Mouse (Mus musculus) MEL (cell line): Measurements from ENCODE around the gene Mettl26. TPM values are rescaled to one million over a fixed set of nuclear protein-coding genes. Genes with fewer than 3 reads are reported as not detected.
A peak's percentile ranks its signal among the peaks of the same experiment; 100 is the strongest.

Experiments
- DNase-seq: peaks from one replicate; pipeline ENCODE4 v3.0.0; 2011; ENCODE audit warnings: low read depth, low spot score
- H3K27ac ChIP-seq: 2 replicates; pipeline ENCODE4 v1.5.1; 2012; ENCODE audit warnings: low read depth, mild to moderate bottlenecking, control low read depth, low read length, moderate library complexity; ENCODE audit not compliant: control insufficient read depth
- H3K27me3 ChIP-seq, 2 experiments: fragments of 150-350 bp in 1 of 2; sonication (generic) in 1 of 2; 2 replicates each; pipeline ENCODE4 v1.6.1; 2012; ENCODE audit warnings: low read length in 2 of 2, mild to moderate bottlenecking in 2 of 2, improper control_type of control experiment in 1 of 2, moderate library complexity in 1 of 2; ENCODE audit not compliant: insufficient read depth in 2 of 2, control insufficient read depth in 1 of 2
- H3K36me3 ChIP-seq, 2 experiments: 2 replicates each; pipeline ENCODE4 v1.6.1; 2012 to 2014; ENCODE audit warnings: low read length in 2 of 2, improper control_type of control experiment in 1 of 2, inconsistent platforms in 1 of 2, mild to moderate bottlenecking in 1 of 2; ENCODE audit not compliant: insufficient read depth in 2 of 2, control insufficient read depth in 1 of 2
- H3K4me1 ChIP-seq, 2 experiments: fragments of 150-350 bp in 1 of 2; sonication (generic) in 1 of 2; 2 replicates each; pipeline ENCODE4 v1.6.1; 2012; ENCODE audit warnings: low read length in 2 of 2, improper control_type of control experiment in 1 of 2, mild to moderate bottlenecking in 1 of 2; ENCODE audit not compliant: insufficient read depth in 2 of 2, control insufficient read depth in 1 of 2
- H3K4me3 ChIP-seq, 2 experiments: fragments of 150-350 bp in 1 of 2; sonication (generic) in 1 of 2; 2 replicates each; pipeline ENCODE4 v1.5.1; 2012; ENCODE audit warnings: low read depth in 2 of 2, low read length in 2 of 2, mild to moderate bottlenecking in 2 of 2, moderate library complexity in 2 of 2, control low read depth in 1 of 2, improper control_type of control experiment in 1 of 2; ENCODE audit not compliant: control insufficient read depth in 1 of 2, insufficient read depth in 1 of 2
- H3K79me2 ChIP-seq: 2 replicates; pipeline ENCODE4 v1.6.1; 2012; ENCODE audit warnings: mild to moderate bottlenecking, low read length, moderate library complexity; ENCODE audit not compliant: control insufficient read depth, poor library complexity, insufficient read depth
- H3K9ac ChIP-seq: 2 replicates; pipeline ENCODE4 v1.6.1; 2012; ENCODE audit warnings: low read depth, mild to moderate bottlenecking, control low read depth, low read length, moderate library complexity; ENCODE audit not compliant: control insufficient read depth, poor library complexity, severe bottlenecking
- H3K9me3 ChIP-seq: fragments of 150-350 bp; sonication (generic); replicated peaks from 2 replicates; pipeline ENCODE4 v1.6.1; 2012; ENCODE audit warnings: mild to moderate bottlenecking, low read length, improper control_type of control experiment, moderate library complexity; ENCODE audit not compliant: insufficient read depth
- BHLHE40 ChIP-seq: IDR thresholded peaks from 2 replicates; pipeline ENCODE4 v1.6.1; 2012; ENCODE audit warnings: low read depth, mild to moderate bottlenecking, inconsistent platforms, low read length, improper control_type of control experiment, borderline replicate concordance
- CHD1 ChIP-seq: IDR thresholded peaks from 2 replicates; pipeline ENCODE4 v1.6.1; 2012; ENCODE audit warnings: low read depth, mild to moderate bottlenecking, inconsistent platforms, low read length, improper control_type of control experiment
- CHD2 ChIP-seq: IDR thresholded peaks from 2 replicates; pipeline ENCODE4 v1.6.1; 2011; ENCODE audit warnings: low read length, improper control_type of control experiment
- CTCF ChIP-seq, 3 experiments: IDR thresholded peaks in 2 of 3; conservative IDR thresholded peaks in 1 of 3; 2 replicates each; pipeline ENCODE4 v1.5.1; 2011 to 2012; ENCODE audit warnings: low read length in 3 of 3, low read depth in 2 of 3, mild to moderate bottlenecking in 2 of 3, improper control_type of control experiment in 1 of 3, inconsistent platforms in 1 of 3, mixed read lengths in 1 of 3, moderate library complexity in 1 of 3; ENCODE audit not compliant: control insufficient read depth in 1 of 3, insufficient read depth in 1 of 3, poor library complexity in 1 of 3, severe bottlenecking in 1 of 3
- E2F4 ChIP-seq: IDR thresholded peaks from 2 replicates; pipeline ENCODE4 v1.6.1; 2011; ENCODE audit warnings: low read depth, low read length, improper control_type of control experiment, borderline replicate concordance
- ELF1 ChIP-seq: IDR thresholded peaks from 2 replicates; pipeline ENCODE4 v1.6.1; 2014; ENCODE audit warnings: low read depth, mild to moderate bottlenecking, inconsistent platforms, low read length, improper control_type of control experiment, moderate library complexity
- ETS1 ChIP-seq: IDR thresholded peaks from 2 replicates; pipeline ENCODE4 v1.6.1; 2012; ENCODE audit warnings: low read depth, mild to moderate bottlenecking, inconsistent platforms, low read length, improper control_type of control experiment, moderate library complexity
- GABPA ChIP-seq: IDR thresholded peaks from 2 replicates; pipeline ENCODE4 v1.6.1; 2012; ENCODE audit warnings: low read depth, mild to moderate bottlenecking, inconsistent platforms, low read length, improper control_type of control experiment, moderate library complexity
- GATA1 ChIP-seq: IDR thresholded peaks from 2 replicates; pipeline ENCODE4 v1.6.1; 2011; ENCODE audit warnings: low read depth, low read length, improper control_type of control experiment
- HCFC1 ChIP-seq: IDR thresholded peaks from 2 replicates; pipeline ENCODE4 v1.6.1; 2012; ENCODE audit warnings: low read depth, mild to moderate bottlenecking, inconsistent platforms, low read length, improper control_type of control experiment, moderate library complexity
- JUND ChIP-seq: IDR thresholded peaks from 2 replicates; pipeline ENCODE4 v1.6.1; 2011; ENCODE audit warnings: low read depth, mild to moderate bottlenecking, improper control_type of control experiment, low read length
- KAT2A ChIP-seq: conservative IDR thresholded peaks from 2 replicates; pipeline ENCODE4 v1.6.1; 2012; ENCODE audit warnings: low read depth, low read length, improper control_type of control experiment, inconsistent platforms
- MAFK ChIP-seq: IDR thresholded peaks from 2 replicates; pipeline ENCODE4 v1.6.1; 2011; ENCODE audit warnings: low read depth, mild to moderate bottlenecking, low read length, improper control_type of control experiment, borderline replicate concordance
- MAZ ChIP-seq: IDR thresholded peaks from 2 replicates; pipeline ENCODE4 v1.6.1; 2012; ENCODE audit warnings: low read depth, mild to moderate bottlenecking, inconsistent platforms, low read length, improper control_type of control experiment
- MEF2A ChIP-seq: IDR thresholded peaks from 2 replicates; pipeline ENCODE4 v1.6.1; 2014; ENCODE audit warnings: low read depth, mild to moderate bottlenecking, inconsistent platforms, low read length, improper control_type of control experiment; ENCODE audit not compliant: poor library complexity, insufficient replicate concordance, severe bottlenecking; ENCODE audit errors: extremely low read depth
- MYB ChIP-seq: IDR thresholded peaks from 2 replicates; pipeline ENCODE4 v1.6.1; 2011; ENCODE audit warnings: mild to moderate bottlenecking, low read depth, low read length, improper control_type of control experiment
- MYC ChIP-seq: IDR thresholded peaks from 2 replicates; pipeline ENCODE4 v1.6.1; 2011; ENCODE audit warnings: low read depth, mild to moderate bottlenecking, low read length, improper control_type of control experiment, moderate library complexity
- NELFE ChIP-seq: IDR thresholded peaks from 2 replicates; pipeline ENCODE4 v1.6.1; 2011; ENCODE audit warnings: low read depth, low read length, improper control_type of control experiment
- NRF1 ChIP-seq: IDR thresholded peaks from 2 replicates; pipeline ENCODE4 v1.6.1; 2014; ENCODE audit warnings: low read depth, mild to moderate bottlenecking, inconsistent platforms, low read length, improper control_type of control experiment, moderate library complexity; ENCODE audit not compliant: poor library complexity, insufficient read depth, severe bottlenecking
- POLR2A ChIP-seq, 2 experiments: IDR thresholded peaks; 2 replicates each; pipeline ENCODE4 v1.6.1; 2011 to 2012; ENCODE audit warnings: low read length in 2 of 2, mild to moderate bottlenecking in 2 of 2, control low read depth in 1 of 2, improper control_type of control experiment in 1 of 2, low read depth in 1 of 2, moderate library complexity in 1 of 2; ENCODE audit not compliant: control insufficient read depth in 1 of 2, insufficient read depth in 1 of 2, poor library complexity in 1 of 2
- POLR2AphosphoS2 ChIP-seq: IDR thresholded peaks from 2 replicates; pipeline ENCODE4 v1.6.1; 2011; ENCODE audit warnings: low read length, improper control_type of control experiment
- RAD21 ChIP-seq: IDR thresholded peaks from 2 replicates; pipeline ENCODE4 v1.6.1; 2011; ENCODE audit warnings: mild to moderate bottlenecking, low read depth, low read length, improper control_type of control experiment
- RCOR1 ChIP-seq: IDR thresholded peaks from 2 replicates; pipeline ENCODE4 v1.6.1; 2012; ENCODE audit warnings: low read depth, mild to moderate bottlenecking, inconsistent platforms, low read length, improper control_type of control experiment
- SIN3A ChIP-seq: IDR thresholded peaks from 2 replicates; pipeline ENCODE4 v1.6.1; 2012; ENCODE audit warnings: low read length, improper control_type of control experiment, inconsistent platforms
- TAL1 ChIP-seq: IDR thresholded peaks from 2 replicates; pipeline ENCODE4 v1.6.1; 2012; ENCODE audit warnings: mild to moderate bottlenecking, inconsistent platforms, low read length, moderate library complexity, mixed read lengths
- TCF12 ChIP-seq: IDR thresholded peaks from 2 replicates; pipeline ENCODE4 v1.6.1; 2014; ENCODE audit warnings: low read depth, mild to moderate bottlenecking, inconsistent platforms, low read length, improper control_type of control experiment, moderate library complexity
- UBTF ChIP-seq: IDR thresholded peaks from 2 replicates; pipeline ENCODE4 v1.6.1; 2012; ENCODE audit warnings: low read depth, mild to moderate bottlenecking, inconsistent platforms, low read length, improper control_type of control experiment, moderate library complexity, borderline replicate concordance; ENCODE audit not compliant: insufficient read depth
- USF1 ChIP-seq: IDR thresholded peaks from 2 replicates; pipeline ENCODE4 v1.6.1; 2014; ENCODE audit warnings: low read depth, mild to moderate bottlenecking, inconsistent platforms, low read length, improper control_type of control experiment, moderate library complexity
- USF2 ChIP-seq, 2 experiments: IDR thresholded peaks; 2 replicates each; pipeline ENCODE4 v1.6.1; 2011 to 2012; ENCODE audit warnings: improper control_type of control experiment in 2 of 2, low read length in 2 of 2, borderline replicate concordance in 1 of 2, inconsistent platforms in 1 of 2, low read depth in 1 of 2, mild to moderate bottlenecking in 1 of 2; ENCODE audit not compliant: insufficient read depth in 1 of 2
- ZC3H11A ChIP-seq: IDR thresholded peaks from 2 replicates; pipeline ENCODE4 v1.6.1; 2012; ENCODE audit warnings: low read depth, mild to moderate bottlenecking, inconsistent platforms, low read length, improper control_type of control experiment
- ZNF384 ChIP-seq: IDR thresholded peaks from 2 replicates; pipeline ENCODE4 v1.6.1; 2012; ENCODE audit warnings: low read depth, mild to moderate bottlenecking, inconsistent platforms, low read length, improper control_type of control experiment
- polyA plus RNA-seq, 2 experiments: library from polyadenylated mRNA; stranded (reverse) in 1 of 2; unstranded in 1 of 2; fragments of >175 nt in 1 of 2; fragments of >200 nt in 1 of 2; gene quantifications; 2 replicates each; pipeline versions ENCODE4 v1.2.1 to v1.2.4; 2012; ENCODE audit warnings: low replicate concordance in 2 of 2, low read depth in 1 of 2; ENCODE audit not compliant: insufficient read length in 2 of 2, insufficient read depth in 1 of 2, missing spikeins in 1 of 2
- total RNA-seq: library from RNA; depleted of rRNA; stranded (reverse); fragments of 300-350 nt; gene quantifications from 2 replicates; pipeline ENCODE4 v1.2.3, GENCODE M21; 2012

Gene Mettl26
- total and polyA plus RNA-seq, 3 experiments = 31.7 to 50.6 TPM; not detected in 1

DNA sequence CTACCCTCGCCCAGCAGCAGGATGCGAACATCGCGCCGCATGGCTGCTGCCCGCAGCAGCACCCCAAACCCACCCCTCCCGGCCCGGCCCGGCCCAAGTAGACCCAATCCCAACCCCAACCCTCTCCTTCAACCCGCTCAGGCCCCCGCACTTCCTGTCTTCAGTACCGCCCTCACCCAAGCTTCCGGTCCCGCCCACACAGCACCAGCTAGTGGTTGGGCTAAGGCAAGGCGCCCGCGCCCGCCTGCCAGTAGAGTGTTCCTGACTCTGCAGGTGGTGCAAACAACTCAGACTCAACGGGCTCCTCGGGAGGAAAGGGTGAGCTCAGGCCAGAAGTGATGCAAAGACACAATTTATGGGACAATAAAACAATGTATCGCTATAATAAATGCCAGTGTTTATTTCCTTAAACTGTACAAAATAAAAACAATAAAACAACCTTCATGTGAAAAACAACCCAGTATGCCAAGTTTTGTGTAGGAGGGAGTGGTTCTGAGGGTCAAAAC lies 30.4 kb upstream of the Mettl26 start, which contains the start of gene Rhot2 (continued):
- peak; percentile 94 for TF ChIP-seq POLR2AphosphoS2
- TF ChIP-seq ELF1 = peak; percentile 78
- TF ChIP-seq MAFK = no peak
- 0 out of 2 replicates have a peak, but pooled peaks have one; percentile 10 for TF ChIP-seq RCOR1
- TF ChIP-seq GATA1 = no peak
- TF ChIP-seq ZNF384 = no peak
- no peak for TF ChIP-seq GABPA
- no peak for TF ChIP-seq BHLHE40
- TF ChIP-seq KAT2A = no peak
- no peak for TF ChIP-seq JUND
- TF ChIP-seq E2F4 = no peak
- peak; percentile 86 for TF ChIP-seq MAZ
- TF ChIP-seq MYC = no peak
- no peak for TF ChIP-seq NRF1
- TF ChIP-seq CTCF (IDR thresholded peaks at IDR 0.05 in 2 of 3, conservative IDR thresholded peaks at IDR 0.05 in 1 of 3; ENCODE audit: control insufficient read depth in 1 of 3, insufficient read depth in 1 of 3, low read depth in 2 of 3, low read length in 3 of 3, poor library complexity in 1 of 3, severe bottlenecking in 1 of 3) = peak in 1 of 3 experiments; percentile 29; a peak in 2 of 6 replicates
- no peak for TF ChIP-seq CHD2
- no peak for TF ChIP-seq RAD21
- TF ChIP-seq TCF12 = peak; percentile 62
- TF ChIP-seq NELFE = peak; percentile 78
- TF ChIP-seq TAL1 = no peak
- no peak for TF ChIP-seq CHD1
- no peak for TF ChIP-seq USF1
- TF ChIP-seq SIN3A = peak; percentile 52

DNA sequence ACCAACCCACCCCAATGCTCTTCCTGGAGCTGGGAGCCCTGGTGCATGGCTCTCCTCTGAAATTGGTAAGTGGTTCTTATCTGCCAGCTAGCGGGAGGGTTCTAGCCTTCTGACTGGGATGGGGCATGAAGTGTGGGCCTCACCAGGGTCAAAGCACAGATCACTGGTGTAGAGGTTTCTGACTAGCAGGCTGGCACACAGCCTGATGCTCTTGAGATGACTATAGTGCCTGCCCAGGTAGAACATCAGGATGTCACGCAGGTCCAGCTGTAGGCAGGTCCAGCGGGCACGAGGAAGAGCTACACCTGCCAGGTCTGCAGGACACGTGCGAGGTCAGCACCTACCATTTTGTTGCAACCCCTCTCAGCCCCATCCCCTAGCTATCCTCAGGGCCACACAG lies 14.6 kb upstream of the Mettl26 start:
- TF ChIP-seq MAZ (no peak), SIN3A (no peak), USF1 (no peak), ETS1 (no peak), CTCF (IDR thresholded peaks at IDR 0.05 in 2 of 3, conservative IDR thresholded peaks at IDR 0.05 in 1 of 3; ENCODE audit: control insufficient read depth in 1 of 3, insufficient read depth in 1 of 3, low read depth in 2 of 3, low read length in 3 of 3, poor library complexity in 1 of 3, severe bottlenecking in 1 of 3) (no peak), POLR2A (IDR thresholded peaks at IDR 0.05; ENCODE audit: control insufficient read depth in 1 of 2, insufficient read depth in 1 of 2, low read depth in 1 of 2, low read length in 2 of 2, poor library complexity in 1 of 2) (no peak), HCFC1 (no peak), RCOR1 (no peak), ZNF384 (no peak), ZC3H11A (no peak), GATA1 (no peak), ELF1 (no peak), MEF2A (no peak), CHD2 (no peak), USF2 (IDR thresholded peaks at IDR 0.05; ENCODE audit: borderline replicate concordance in 1 of 2, insufficient read depth in 1 of 2, low read depth in 1 of 2, low read length in 2 of 2) (no peak), GABPA (no peak), CHD1 (no peak), NRF1 (no peak), MYB (no peak), UBTF (no peak)
- no peak overlapping the region for H3K27ac ChIP-seq
- H3K4me3 ChIP-seq = no peak overlapping the region
- peak overlapping the region; percentile 69 for H3K9ac ChIP-seq
- H3K4me1 ChIP-seq = peaks cover 0 to 16% of the 10 kb centered on the region in 2 experiments; a peak in 2 of 4 replicates
- H3K9me3 ChIP-seq = no peaks in the 10 kb centered on the region
- peaks cover 0 to 9% of the 10 kb centered on the region in 2 experiments; a peak in 2 of 4 replicates for H3K36me3 ChIP-seq
- no peak for DNase-seq
- no peaks in the 10 kb centered on the region for H3K27me3 ChIP-seq
- peaks cover 3% of the 10 kb centered on the region for H3K79me2 ChIP-seq
